Mouse (Mus musculus) liver, adult 2 months (tissue): ENCODE data around the gene Nfix. TPM values are rescaled to one million over a fixed set of nuclear protein-coding genes. Genes with fewer than 3 reads are reported as not detected.

ENCODE experiments used
- DNase-seq: peaks from one replicate; pipeline ENCODE4 v3.0.0-alpha.2; 2011; ENCODE audit warnings: low read depth, low spot score; ENCODE audit errors: extremely low read depth
- H3K27ac ChIP-seq: fragments of 200-500 bp; replicated peaks from 2 replicates; pipeline ENCODE4 v1.5.1; 2012; ENCODE audit warnings: low read depth, mild to moderate bottlenecking, control low read depth, inconsistent platforms, low read length; ENCODE audit not compliant: insufficient read depth
- H3K27me3 ChIP-seq: fragments of 200-500 bp; 2 replicates; pipeline ENCODE4 v1.6.1; 2012; ENCODE audit warnings: mild to moderate bottlenecking, moderate library complexity, low read length, inconsistent platforms; ENCODE audit not compliant: control insufficient read depth, insufficient read depth
- H3K36me3 ChIP-seq: fragments of 200-500 bp; 2 replicates; pipeline ENCODE4 v1.6.1; 2012; ENCODE audit warnings: low read length, inconsistent platforms; ENCODE audit not compliant: control insufficient read depth, insufficient read depth
- H3K4me1 ChIP-seq: fragments of 200-500 bp; 2 replicates; pipeline ENCODE4 v1.6.1; 2011; ENCODE audit warnings: low read length; ENCODE audit not compliant: control insufficient read depth, insufficient read depth
- H3K4me3 ChIP-seq: fragments of 200-500 bp; 2 replicates; pipeline ENCODE4 v1.5.1; 2011; ENCODE audit warnings: low read depth, mild to moderate bottlenecking, control low read depth, low read length, moderate library complexity; ENCODE audit not compliant: insufficient read depth
- H3K79me2 ChIP-seq: fragments of 200-500 bp; 2 replicates; pipeline ENCODE4 v1.6.1; 2012; ENCODE audit warnings: inconsistent platforms, mild to moderate bottlenecking, low read length, moderate library complexity; ENCODE audit not compliant: control insufficient read depth, insufficient read depth
- H3K9ac ChIP-seq: fragments of 200-500 bp; 2 replicates; pipeline ENCODE4 v1.6.1; 2012; ENCODE audit warnings: low read depth, mild to moderate bottlenecking, control low read depth, inconsistent platforms, low read length
- CTCF ChIP-seq: fragments of 200-500 bp; IDR thresholded peaks from 2 replicates; pipeline ENCODE4 v1.5.1; 2011; ENCODE audit warnings: low read depth, low read length, control low read depth
- POLR2A ChIP-seq: fragments of 200-500 bp; IDR thresholded peaks from 2 replicates; pipeline ENCODE4 v1.6.1; 2011; ENCODE audit warnings: low read length, control low read depth; ENCODE audit not compliant: insufficient read depth; ENCODE audit errors: extremely low read depth
- WGBS: fragments of 180-500 bp; shearing (Covaris S2); methylation state at CpG from one replicate; pipeline ENCODE4 v1.1.7; 2018; 5-methylcytosine and 5-hydroxymethylcytosine counted together
- polyA plus RNA-seq: library from polyadenylated mRNA; depleted of rRNA; stranded (reverse); fragments of >200 nt; gene quantifications from 2 replicates; pipeline ENCODE4 v1.2.3, GENCODE M21; 2012
- total RNA-seq: library from RNA; depleted of rRNA; stranded (reverse); fragments of >200 nt; gene quantifications from 2 replicates; pipeline ENCODE4 v1.2.3, GENCODE M21; 2014

The Nfix gene
- total and polyA plus RNA-seq, 2 experiments, result 20.7 to 32.9 TPM

- Histone ChIP-seq H3K36me3 (peaks cover 36% of the 10 kb centered on the region), H3K4me3 (peak overlapping the region; percentile 91), H3K27ac (peak overlapping the region; percentile 85), H3K27me3 (no peaks in the 10 kb centered on the region), H3K79me2 (peaks cover 10% of the 10 kb centered on the region; the same call in 1 of the 2 replicates), H3K4me1 (peaks cover 21% of the 10 kb centered on the region), H3K9ac (peak overlapping the region; percentile 96)
- peak; percentile 66 for DNase-seq
- WGBS, result 5% methylated on average over 12 of the region's 12 CpGs
- peak; percentile 46 for TF ChIP-seq CTCF
- no peak for TF ChIP-seq POLR2A
These were observed 45.4 kb upstream of the Nfix start for GRCm38 (mm10) chr8:84845355-84846093.

GRCm38 (mm10) chr8:84844397-84845070, 44.4 kb upstream of the Nfix start:
- Histone ChIP-seq H3K4me1 (peaks cover 21% of the 10 kb centered on the region), H3K27ac (no peak overlapping the region), H3K79me2 (peaks cover 10% of the 10 kb centered on the region; the same call in 1 of the 2 replicates), H3K36me3 (peaks cover 36% of the 10 kb centered on the region), H3K9ac (peak overlapping the region; percentile 9), H3K27me3 (no peaks in the 10 kb centered on the region), H3K4me3 (peak overlapping the region; percentile 3; the same call in 1 of the 2 replicates)
- WGBS, result 41% methylated on average over 9 of the region's 9 CpGs
- TF ChIP-seq CTCF (no peak), POLR2A (no peak)
- DNase-seq, result peak; percentile 48

- no peak overlapping the region for H3K4me3 ChIP-seq
- H3K9ac ChIP-seq, result no peak overlapping the region
- H3K36me3 ChIP-seq, result peaks cover 43% of the 10 kb centered on the region
- peaks cover 14% of the 10 kb centered on the region for H3K4me1 ChIP-seq
- 20% methylated on average over 1 of the region's 1 CpGs for WGBS
- no peak for TF ChIP-seq CTCF
- no peak for TF ChIP-seq POLR2A
- peak; percentile 43 for DNase-seq
- H3K79me2 ChIP-seq, result peaks cover 9% of the 10 kb centered on the region; the same call in 1 of the 2 replicates
- H3K27ac ChIP-seq, result no peak overlapping the region
- no peaks in the 10 kb centered on the region for H3K27me3 ChIP-seq
These were observed 41.4 kb upstream of the Nfix start for GRCm38 (mm10) chr8:84841514-84841913.

- Histone ChIP-seq H3K9ac (peak within 1 kb of the TSS; percentile 93), H3K4me1 (peaks cover 14% of the 10 kb centered on the region), H3K4me3 (peak within 1 kb of the TSS; percentile 98), H3K36me3 (peaks cover 52% of the 10 kb centered on the region), H3K79me2 (no peaks in the 10 kb centered on the region), H3K27me3 (no peaks in the 10 kb centered on the region), H3K27ac (peak within 1 kb of the TSS; percentile 70)
- DNase-seq, result peak; percentile 92
- TF ChIP-seq CTCF, result no peak
- TF ChIP-seq POLR2A, result 0 out of 2 replicates have a peak, but pooled peaks have one; percentile 67
- WGBS, result under 1% methylated on average over 55 of the region's 55 CpGs
These were observed 40.3 kb upstream of the Nfix start, which contains the start of gene Rad23a for GRCm38 (mm10) chr8:84840248-84840999. TSS of gene Rad23a (minus strand) at chr8:84840665.

- H3K27me3 ChIP-seq, result no peaks in the 10 kb centered on the region
- peaks cover 13% of the 10 kb centered on the region for H3K4me1 ChIP-seq
- no peak for TF ChIP-seq CTCF
- no peak for TF ChIP-seq POLR2A
- H3K4me3 ChIP-seq, result peak overlapping the region; percentile 98
- peak overlapping the region; percentile 93 for H3K9ac ChIP-seq
- WGBS, result 0% methylated on average over 7 of the region's 7 CpGs
- no peak for DNase-seq
- peak overlapping the region; percentile 50 for H3K27ac ChIP-seq
- H3K79me2 ChIP-seq, result no peaks in the 10 kb centered on the region
- peaks cover 48% of the 10 kb centered on the region for H3K36me3 ChIP-seq
These were observed 39.7 kb upstream of the Nfix start for GRCm38 (mm10) chr8:84839875-84840247.
